Mouse (Mus musculus) activated CD4-positive, CD25-positive, alpha-beta regulatory T cell, adult 4 months (primary cell): Measurements from ENCODE around the gene Prune2. TPM values are rescaled to one million over a fixed set of nuclear protein-coding genes. Genes with fewer than 3 reads are reported as not detected.

Source experiments
- ATAC-seq: one replicate; pipeline ENCODE4 v1.8.0; 2017
- polyA plus RNA-seq, 2 experiments: library from polyadenylated mRNA; unstranded; fragments of 100-300 nt; shearing (Covaris generic); gene quantifications; one replicate each; pipeline ENCODE4 v1.2.1; 2017

Prune2 gene
- polyA plus RNA-seq, 2 experiments from 2014 or later: 0.37 TPM; not detected in 1

GRCm38 (mm10) chr19:17006220-17006907, 50.4 kb downstream of the Prune2 start:
- no peak for ATAC-seq

DNA sequence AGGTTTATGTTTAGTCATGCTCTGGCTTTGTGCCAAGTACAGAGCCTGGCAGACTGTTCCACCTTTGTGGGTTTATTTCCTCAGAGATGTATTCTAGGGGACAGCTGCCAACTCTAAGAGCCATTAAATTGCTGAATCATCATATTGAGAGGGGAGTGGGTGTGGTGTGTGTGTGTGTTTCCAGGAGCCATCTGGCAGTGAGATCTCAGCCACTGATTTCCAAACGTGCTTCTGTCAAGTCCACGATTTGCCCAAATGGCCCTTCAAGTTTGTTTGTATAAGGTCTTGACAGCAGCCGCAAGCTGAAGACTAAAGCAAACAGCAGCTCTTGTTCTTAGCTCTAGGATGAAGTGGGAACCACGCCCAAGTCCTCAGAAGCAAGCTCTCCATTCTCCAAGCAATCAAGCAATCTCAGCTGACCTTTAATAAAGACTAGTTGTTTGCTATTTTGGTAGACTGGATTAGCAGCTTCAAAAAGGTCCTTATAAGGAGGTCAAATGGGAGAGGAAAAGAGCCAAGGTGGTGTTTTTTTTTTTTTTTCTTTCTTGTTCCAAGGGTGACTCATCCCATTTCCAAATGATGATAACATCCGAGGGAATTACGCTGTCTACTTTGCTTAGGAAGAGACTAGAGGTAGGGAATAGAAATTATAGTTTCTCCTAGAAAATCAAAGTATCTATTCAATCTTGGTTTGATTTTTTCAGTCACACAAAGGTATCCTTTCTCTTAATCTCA, 55.5 kb downstream of the Prune2 start:
- no peak for ATAC-seq

- no peak for ATAC-seq
Observed at GRCm38 (mm10) chr19:17013085-17013484, 57.2 kb downstream of the Prune2 start.

DNA sequence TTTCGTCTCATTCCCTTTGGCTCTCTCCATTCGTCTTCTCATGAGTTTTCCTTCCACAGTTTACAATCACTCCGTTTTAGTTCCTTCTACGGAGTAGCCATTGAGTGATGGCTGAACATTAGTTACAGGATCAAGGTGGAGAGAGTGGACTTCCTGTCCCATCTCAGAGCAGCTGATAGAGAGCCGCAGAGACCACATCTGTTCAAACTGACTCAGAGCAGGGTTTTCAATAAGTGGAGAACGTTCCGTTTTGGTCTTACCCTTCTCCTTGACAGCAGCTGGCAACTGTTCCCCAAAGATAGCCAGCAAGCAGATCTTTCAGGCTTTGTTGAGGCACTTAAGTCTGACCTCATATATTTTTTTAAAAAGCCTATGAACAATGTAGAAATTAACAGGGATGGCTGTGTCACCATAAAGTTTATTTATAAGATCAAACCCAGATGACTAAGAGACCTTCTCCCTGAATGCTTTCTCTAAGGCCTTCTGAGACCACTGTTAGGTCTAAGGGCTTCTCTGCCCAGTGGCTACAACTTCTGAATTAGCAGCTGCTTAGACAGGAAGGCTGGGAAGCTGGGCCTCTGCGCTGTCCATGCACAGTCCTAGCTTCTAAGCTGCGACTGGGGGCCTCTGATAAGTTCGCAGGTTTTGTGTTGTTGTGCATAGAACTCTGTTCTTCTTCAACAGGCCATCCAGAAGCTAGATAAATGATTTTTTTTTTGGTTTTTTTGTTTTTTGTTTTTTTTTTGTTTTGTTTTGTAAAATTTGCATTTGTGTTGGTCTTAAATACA, 58.6 kb downstream of the Prune2 start:
- ATAC-seq: no peak

GRCm38 (mm10) chr19:17024748-17025147, 68.8 kb downstream of the Prune2 start:
- no peak for ATAC-seq

DNA sequence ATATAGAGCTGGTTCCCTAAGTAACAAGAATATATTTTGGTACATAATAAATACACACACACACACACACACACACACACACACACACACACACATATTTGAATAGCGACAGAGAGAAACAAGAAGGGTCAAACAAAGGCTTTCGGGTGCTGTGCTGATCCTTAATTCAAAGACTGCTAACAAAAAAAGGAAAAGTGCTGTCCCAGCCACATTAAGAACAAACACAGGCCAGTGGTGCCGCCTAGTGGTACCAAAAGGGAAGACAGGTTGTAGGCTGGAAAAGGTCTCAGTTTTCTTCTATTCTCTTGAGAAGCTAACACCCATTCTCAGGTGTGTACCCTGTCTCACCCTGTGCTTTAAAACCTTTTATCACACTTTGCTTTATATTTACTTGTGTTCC, 74.4 kb downstream of the Prune2 start:
- ATAC-seq: no peak

DNA sequence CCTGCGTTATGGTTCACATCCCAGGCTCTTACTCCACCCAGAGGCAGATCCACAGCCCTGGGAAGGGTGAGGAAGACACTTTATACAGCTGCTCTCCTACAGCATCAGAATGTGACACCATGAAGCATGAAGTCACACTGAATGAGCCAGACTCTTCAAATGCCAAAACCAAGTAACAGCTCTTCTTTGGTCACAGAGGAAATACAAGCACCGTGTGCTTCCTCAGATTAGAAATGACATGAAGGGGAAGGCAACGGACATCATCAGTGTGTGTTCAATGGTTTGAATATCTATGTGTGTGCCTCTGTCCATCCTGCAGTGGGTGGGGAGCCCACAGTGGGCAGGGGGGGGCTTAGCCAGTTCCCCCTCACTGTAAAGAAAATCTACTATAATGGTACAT, 76.4 kb downstream of the Prune2 start:
- ATAC-seq: no peak

- ATAC-seq: no peak
Observed at GRCm38 (mm10) chr19:17046961-17047360, 91.0 kb downstream of the Prune2 start.

GRCm38 (mm10) chr19:17055892-17056291, 100.0 kb downstream of the Prune2 start:
- ATAC-seq: no peak

DNA sequence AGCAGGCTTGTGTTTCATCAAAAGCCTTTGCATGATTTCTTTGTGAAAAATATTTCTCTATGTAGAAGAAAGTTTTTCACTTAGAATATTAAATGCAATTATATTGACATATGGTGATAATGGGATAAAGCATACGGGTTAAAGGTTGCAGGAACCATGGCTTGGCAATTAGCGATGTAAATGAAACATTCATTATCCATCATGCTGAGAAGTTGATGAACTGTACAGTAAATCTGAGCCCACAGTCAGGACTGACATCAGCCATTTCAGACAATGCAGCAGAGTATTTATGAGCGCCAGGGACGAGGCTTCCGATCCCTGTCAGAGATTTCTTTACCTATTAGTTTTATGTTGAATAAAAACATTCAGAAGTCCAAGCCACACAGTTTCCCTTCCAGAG, 104.2 kb downstream of the Prune2 start:
- no peak for ATAC-seq

DNA sequence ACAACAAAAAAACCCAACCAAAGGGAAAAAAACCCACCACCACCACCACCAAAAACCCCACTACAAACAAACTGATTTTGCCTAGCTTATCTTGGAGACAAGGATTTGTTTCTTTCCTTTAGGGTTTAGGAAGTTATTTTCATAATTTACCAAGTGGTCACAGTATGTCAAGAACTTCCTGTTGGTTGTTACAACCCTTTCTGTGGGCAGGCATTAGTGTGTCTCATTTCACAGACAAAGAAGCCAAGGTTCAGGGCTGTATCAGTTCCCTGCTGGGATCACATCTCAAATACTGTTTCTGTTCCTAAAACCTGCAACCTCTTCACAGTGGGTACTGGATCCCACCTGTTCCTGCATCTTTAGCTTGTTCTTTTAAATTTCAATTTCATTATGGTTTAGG, 108.5 kb downstream of the Prune2 start:
- ATAC-seq: no peak

GRCm38 (mm10) chr19:17069067-17069466, 113.1 kb downstream of the Prune2 start:
- ATAC-seq: no peak

DNA sequence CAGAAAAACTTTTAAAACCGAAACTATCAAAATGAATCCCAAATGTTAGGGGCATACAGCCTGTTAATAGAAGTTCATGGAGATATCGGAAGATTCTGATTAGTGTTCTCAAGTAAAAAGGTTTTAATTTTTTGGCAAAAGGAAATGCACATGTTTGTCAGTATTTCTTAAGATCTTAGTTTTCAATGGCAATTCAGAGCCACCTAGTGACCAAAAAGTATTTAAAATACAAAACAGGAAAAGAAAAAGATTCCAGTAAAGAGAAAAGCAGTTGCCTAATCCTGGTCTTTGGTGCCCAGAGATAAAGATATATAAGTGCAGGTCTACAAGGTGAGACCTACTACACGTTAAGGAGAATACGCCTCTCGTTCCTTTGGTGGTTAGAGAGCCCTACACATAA, 115.3 kb downstream of the Prune2 start:
- ATAC-seq: no peak

- ATAC-seq: no peak
Observed at GRCm38 (mm10) chr19:17072245-17072644, 116.3 kb downstream of the Prune2 start.

DNA sequence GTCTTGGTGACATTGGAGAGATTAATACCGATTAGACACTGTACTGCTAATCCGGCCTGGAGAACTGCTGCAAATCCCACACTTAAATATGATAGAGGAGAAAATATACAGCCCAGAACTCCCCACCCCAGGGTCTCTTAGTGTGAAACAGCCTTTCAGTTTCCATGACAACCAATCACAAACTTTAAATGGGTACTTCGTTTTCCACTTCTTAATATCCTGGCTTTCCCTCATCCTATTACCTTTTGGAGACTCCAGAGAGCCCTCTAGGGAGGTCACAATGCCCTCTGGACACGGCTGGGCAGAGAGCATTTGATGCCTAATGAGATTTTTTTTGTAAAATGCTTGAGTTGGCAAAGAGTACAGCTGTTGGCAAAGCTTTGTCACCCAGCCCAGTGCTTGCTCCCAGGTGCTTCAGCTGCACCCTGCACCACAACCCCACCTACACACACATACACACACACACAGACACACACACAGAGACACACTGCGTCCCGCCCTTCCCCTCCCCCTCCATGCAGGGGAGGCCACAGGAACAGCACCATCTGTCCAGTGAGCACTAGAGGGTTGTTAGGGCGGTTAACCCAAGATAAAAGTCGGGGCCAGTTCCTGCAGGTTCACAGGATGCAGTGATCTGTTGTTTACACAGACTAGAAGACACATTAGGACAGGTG, 122.9 kb downstream of the Prune2 start:
- ATAC-seq: no peak

- ATAC-seq: no peak
Observed at GRCm38 (mm10) chr19:17081382-17081781, 125.5 kb downstream of the Prune2 start.

GRCm38 (mm10) chr19:17094067-17094466, 138.1 kb downstream of the Prune2 start:
- ATAC-seq: no peak

GRCm38 (mm10) chr19:17096338-17096737, 140.4 kb downstream of the Prune2 start:
- no peak for ATAC-seq

DNA sequence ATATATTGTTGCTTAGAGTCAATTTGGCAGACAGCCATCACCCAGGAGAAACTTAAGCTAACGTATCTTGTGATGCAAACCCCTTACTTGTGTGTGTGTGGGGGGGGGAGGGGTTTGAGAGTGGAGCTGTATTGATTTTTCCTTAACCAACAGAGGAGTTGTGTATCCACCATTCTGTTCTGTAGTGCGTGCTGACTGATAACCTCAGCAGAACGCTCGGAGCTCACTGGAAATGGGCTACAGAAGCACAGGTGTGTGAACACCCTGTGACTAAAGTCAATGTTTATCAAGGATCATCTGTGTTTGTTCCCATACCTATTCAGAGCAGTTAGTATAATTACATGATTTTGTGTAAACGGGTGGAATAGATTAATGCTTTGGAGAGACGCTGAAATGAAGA, 141.3 kb downstream of the Prune2 start:
- no peak for ATAC-seq

DNA sequence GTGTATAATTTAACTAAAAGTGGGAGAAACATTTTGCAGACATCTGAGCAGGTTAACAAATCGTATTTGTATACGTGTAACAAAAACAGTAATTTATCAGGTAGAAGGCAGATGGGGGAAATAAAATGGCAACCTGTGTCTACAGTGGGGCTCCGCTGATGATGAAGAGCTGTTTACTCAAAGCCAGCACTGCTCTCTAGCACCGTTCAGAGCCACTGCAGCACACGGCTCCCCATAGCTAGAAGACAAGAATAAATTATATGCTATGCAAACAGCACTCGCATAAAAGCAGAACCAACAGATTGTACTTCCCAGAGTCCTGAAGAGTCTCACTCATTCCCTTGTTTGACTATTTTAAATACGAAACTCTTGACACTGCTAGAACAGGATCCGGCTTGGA, 152.9 kb downstream of the Prune2 start:
- ATAC-seq: no peak

- ATAC-seq: no peak
Observed at GRCm38 (mm10) chr19:17124034-17124735, 168.3 kb downstream of the Prune2 start.

GRCm38 (mm10) chr19:17125380-17125779, 169.5 kb downstream of the Prune2 start:
- ATAC-seq: no peak
